Mouse (Mus musculus) brain, adult 2 months (tissue): ENCODE data around the gene Ss18l2.
A peak's percentile ranks its signal among the peaks of the same experiment; 100 is the strongest.

Experiments used
- DNase-seq: peaks from one replicate; pipeline ENCODE4 v3.0.0; 2011; ENCODE audit warnings: low read depth, low spot score

Gene Ss18l2

GRCm38 (mm10) chr9:121704261-121704645, 5.9 kb upstream of the Ss18l2 start:
- DNase-seq, result no peak

DNA sequence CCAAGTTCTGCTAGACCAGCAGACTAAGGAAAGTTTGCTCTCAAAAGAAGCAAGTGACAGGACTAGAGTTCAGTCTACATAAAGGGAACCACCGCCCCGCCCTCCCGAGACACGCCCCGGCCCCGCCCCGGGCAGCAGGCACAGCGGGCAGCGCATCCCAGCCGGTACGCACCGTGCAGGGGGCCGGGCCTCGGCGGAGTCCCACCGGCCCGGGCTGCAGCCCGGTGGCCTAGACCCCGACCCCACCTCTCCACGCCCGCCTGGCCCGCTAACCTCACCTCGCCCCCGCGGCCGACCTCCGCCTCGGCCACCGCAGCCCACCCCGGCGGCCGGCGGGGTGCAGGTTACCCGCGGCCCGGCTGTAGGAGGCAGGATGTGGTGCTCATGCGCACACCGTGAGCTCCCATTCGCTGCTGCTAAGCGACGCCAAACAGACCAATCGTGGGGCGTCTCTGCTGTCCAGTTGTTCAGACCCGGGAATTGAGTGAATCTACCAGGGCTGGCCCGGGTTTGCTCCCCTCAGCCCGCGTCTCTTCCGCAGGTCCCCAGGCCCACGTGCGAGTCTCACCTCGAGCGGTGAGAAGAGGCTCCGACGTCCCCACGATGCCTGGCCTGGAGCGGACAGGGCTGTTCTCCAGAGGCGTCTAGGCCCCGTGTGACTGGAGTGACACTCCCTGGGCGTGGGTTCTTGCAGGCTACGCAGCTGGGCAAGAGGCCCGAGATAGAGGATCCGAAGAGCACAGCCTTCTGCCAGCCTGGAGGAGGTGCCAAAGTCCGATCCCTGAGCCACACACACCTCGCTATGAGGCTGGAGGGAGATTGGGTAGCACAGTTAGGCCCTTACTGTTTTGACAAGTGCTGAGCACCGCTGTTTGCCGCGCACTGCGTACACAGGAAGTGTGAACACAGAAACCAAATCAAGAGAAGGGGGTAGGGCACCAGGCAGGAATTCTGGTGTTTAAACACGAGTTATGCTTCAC, 5.2 kb upstream of the Ss18l2 start, which contains the start of gene Sec22c:
Gene Sec22c, minus strand, starts transcription at position 845 of the 980 bp plus-strand sequence.
- DNase-seq, result peak; percentile 97

GRCm38 (mm10) chr9:121706029-121706675, 4.0 kb upstream of the Ss18l2 start:
- DNase-seq, result no peak

DNA sequence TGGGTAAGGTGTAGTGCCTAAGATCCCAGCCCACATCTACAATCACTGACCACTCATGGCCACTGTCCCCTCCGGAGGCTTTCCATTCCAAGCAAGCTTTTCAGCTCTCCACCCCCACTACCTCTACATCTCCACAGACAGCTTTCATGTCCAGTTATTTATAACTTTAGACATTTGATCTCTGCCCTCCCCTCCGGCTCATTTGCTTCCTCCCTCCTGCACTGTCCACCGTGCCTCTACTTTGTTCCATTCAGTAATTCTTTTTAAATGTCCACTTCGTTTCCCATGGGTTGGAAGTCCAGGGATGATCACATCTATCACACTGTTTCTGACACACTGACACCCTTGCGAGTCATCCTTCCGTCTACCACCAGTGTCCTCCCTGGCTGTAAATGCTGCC, 2.3 kb upstream of the Ss18l2 start:
- DNase-seq, result no peak

DNA sequence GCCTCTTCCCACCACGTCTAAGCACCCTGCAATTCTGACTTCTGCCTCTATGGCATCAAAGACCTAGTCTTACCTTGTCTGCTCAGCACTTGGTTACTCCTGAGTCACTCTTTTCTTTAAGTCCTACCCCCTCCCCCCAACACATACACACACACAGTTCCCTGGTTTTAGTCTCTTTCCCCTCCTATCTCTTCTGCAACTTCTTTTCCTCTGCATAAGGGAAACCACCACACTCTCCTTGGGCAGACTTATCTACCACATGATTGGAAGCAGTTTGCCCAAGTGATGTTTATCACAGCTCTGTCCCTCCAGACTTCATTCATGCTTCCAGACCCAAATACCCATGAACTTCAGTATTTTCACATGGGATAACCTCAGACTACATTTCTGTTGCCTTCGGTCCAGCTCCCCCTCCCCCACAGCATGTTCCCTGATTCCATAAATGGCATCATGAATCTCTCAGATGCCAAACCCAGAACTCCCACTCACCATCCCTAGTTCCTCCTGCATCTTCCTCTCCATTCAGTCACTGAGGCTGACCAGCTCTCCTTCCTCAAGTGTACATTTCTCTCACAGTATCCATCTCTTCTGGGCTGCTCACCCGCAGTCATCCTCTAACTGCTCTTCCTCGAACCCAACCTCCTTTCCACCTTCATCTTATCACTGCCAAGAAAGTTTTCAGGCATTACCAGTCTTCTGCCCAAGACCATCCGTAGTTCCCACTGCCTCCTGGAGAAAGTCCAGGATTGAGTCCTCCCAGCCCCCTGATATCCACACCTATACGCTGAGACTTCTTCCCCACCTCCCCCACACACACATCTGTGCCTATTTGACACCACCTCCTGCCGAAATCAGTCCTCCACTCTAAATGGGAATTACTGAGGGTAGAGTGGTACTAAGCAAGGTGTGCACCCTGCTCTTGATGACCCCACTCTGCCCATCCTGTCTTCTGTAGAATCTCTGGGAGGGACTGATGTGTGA, 1.3 kb upstream of the Ss18l2 start:
- DNase-seq, result peak; percentile 22

DNA sequence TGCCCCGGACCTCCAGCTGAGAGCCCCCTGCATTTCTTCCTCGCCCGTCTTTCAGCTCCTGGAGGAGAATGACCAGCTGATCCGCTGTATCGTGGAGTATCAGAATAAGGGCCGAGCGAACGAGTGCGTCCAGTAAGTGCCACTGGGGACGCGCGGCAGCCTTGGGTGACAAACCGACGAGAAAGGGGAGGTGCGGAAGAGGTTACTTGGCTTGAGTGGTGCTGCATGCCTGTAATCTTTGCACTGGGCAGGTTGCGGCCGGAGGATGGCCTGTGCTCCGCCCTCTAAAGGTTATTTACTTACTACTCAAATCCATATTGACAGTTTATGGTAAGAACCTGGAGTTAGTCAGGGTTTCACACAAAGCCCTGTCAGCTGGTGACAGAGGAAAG, 451 bp downstream of the Ss18l2 start:
- peak; percentile 44 for DNase-seq

GRCm38 (mm10) chr9:121717048-121717447, 6.9 kb downstream of the Ss18l2 start:
- DNase-seq, result no peak

- no peak for DNase-seq
Observed at GRCm38 (mm10) chr9:121718070-121718705, 8.1 kb downstream of the Ss18l2 start.

DNA sequence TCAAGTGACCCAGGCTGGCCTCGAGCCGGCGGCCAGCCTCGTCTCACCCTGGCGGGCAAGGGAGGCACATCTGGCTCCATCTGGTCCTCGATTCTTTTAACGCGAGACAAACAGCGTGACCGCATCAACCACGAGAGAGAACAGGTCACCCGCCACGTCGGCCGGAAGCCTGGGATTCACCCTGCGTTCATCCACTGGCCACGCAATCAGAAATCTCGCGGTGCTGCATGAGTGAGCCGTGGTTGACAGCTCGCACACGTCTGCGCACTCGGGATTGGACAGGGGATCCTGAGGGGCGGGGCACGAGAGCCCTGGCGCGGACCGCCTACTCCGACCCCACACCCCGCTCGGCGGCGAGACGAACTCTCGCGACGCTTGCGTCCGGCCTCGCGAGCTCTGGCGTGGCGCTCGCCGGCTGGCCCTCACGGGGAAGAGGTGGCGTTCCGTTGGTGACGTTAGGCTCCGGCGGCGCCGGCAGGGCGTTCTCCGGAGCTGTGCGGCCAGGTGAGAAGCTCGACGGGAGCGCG, 8.7 kb downstream of the Ss18l2 start, which contains the start of gene Nktr:
Gene Nktr, plus strand, starts transcription at position 378 of the 527 bp plus-strand sequence.
- peak; percentile 99 for DNase-seq

GRCm38 (mm10) chr9:121719347-121720331, 9.5 kb downstream of the Ss18l2 start:
- DNase-seq, result peak; percentile 52

GRCm38 (mm10) chr9:121740490-121740889, 30.4 kb downstream of the Ss18l2 start:
- peak; percentile 34 for DNase-seq

- no peak for DNase-seq
Observed at GRCm38 (mm10) chr9:121741168-121741567, 31.0 kb downstream of the Ss18l2 start.

- no peak for DNase-seq
Observed at GRCm38 (mm10) chr9:121744051-121744450, 33.9 kb downstream of the Ss18l2 start.

DNA sequence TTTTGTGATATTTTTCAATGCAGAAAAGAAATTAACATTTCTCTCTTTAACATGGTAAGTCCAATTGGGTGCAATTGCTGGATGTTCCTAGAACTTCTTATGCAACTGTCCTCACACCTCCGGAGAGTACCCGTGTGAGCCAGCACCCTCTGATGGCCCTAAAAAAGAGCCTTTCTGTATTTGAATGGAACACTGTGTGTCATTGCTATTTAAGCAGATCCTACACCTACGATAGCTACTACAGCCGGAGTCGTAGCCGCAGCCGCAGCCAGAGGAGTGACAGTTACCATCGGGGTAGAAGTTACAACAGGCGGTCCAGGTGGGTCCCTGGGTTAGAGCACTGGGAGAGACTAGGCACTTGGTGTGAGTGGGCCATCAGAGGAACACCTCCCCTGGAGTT, 42.6 kb downstream of the Ss18l2 start:
- peak; percentile 75 for DNase-seq

DNA sequence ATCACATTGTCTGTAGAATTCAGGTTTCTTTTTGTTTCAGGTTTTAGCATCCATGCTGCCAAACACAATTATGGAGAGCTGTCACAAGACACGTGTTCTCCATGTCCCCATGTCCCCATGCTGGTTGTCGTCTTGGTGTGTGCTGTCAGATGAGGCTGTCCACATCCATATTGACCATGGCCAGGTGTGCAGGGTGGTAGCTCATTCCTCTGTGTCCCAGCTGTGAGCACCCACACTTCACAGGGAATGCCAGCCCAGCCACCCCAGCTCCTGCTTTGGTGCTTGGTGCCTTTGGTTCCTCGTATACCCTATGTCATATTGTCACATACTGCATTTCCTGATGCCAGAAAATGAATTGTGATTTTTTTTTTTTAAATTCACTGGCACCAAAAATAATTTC, 44.5 kb downstream of the Ss18l2 start:
- DNase-seq, result no peak

DNA sequence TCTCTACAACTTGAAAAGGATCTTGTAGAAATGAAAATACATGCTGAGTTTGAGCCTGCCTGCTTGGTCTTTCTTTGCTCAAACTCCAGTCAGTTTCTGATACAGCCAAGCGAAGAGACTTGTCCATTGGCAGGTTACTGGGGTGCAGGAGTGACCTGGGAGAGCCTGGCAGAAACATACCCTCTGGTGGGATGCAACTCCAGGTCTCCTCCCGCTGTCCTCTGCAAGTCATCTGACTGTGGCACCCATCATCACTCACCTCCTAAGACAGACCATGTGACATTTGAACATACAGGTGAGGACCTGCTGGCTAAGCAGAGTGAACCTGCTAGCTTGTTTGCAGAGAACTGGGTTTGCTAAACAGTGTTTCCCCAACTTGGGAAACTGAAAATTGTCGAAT, 46.7 kb downstream of the Ss18l2 start:
- no peak for DNase-seq

DNA sequence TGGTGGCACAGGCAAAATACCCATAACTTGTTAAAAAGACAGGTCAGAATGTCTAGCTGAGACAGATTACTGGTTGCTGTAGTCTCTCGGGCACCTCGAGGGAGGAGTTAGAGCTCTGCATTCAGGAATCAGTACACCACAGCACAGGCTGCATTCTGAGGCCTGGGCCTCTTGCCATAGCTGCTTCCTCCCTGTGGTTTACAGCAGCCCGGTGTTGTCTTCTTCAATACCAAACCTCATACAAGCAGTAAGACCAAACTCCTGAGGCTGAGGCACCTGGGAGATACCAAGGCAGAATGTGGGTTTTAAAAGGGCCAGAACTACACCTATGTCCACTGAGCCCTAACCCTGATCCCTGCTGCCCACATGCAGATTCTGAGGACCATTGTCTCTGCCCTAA, 47.3 kb downstream of the Ss18l2 start:
- DNase-seq, result peak; percentile 57

GRCm38 (mm10) chr9:121757835-121758814, 48.0 kb downstream of the Ss18l2 start:
- DNase-seq, result no peak
